Mouse (Mus musculus): ENCODE data around the gene Map2. TPM values are rescaled to one million over a fixed set of nuclear protein-coding genes. Genes with fewer than 3 reads are reported as not detected.

Gene Map2
- polyA plus RNA-seq, 1 experiment from 2014 or later, result 2.2 TPM

DNA sequence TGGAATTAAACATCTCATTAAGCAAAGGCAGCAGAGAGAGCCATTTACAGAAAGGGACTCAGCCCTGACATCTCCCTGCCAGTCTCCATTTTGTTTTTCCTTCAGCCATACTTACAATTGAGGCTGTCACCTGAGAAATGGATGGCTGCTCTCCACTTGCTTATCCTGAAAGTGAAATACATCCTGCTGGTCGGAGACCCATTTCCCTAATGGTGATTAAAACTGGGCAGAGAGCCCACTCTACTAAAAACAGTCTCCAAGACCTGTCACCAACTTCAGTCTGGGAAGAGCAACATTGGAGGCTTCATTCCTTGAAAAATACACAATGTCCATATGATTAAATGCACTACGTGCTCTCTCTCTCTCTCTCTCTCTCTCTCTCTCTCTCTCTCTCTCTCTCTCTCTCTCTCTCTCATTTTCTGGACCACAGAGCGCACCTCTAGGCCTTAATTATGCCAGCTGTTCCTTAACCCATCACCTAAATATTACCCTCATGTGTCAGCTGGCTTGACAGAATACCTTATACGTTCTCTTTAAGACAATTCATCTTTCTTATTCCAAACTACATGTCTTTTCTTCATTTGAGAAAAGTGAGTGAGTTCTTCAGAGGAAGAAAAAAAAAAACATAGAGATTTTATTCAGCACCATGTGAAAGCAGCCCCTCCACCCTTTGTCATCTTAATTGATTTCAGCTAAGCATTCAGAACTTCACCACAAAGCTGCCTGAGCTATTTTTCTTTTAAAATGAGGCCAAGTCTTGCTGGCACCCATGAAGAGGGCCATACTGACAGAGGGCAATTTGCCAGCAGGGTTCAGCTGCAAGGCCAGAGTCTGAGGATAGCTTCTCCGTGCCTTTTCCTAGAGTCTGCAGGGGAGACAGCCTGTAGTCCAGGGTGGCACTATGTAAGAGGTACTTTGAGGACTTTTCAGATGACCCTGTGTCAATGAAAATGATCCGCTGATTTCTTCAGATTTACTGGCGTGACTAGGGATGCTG lies 51.6 kb downstream of the Map2 start:
- H3K27ac ChIP-seq (ENCODE audit: low read length), result no peak overlapping the region
- H3K4me1 ChIP-seq (ENCODE audit: control insufficient read depth, low read depth, low read length), result no peaks in the 10 kb centered on the region
- no peak overlapping the region for H3K4me3 ChIP-seq (ENCODE audit: low read depth, low read length)
- no peaks in the 10 kb centered on the region for H3K9me3 ChIP-seq (replicated peaks; ENCODE audit: control insufficient read depth, low read length)
- ATAC-seq (ENCODE audit: low read depth), result no peak
- no peak overlapping the region for H3K4me2 ChIP-seq (ENCODE audit: low read depth, low read length)
- 57% methylated on average over 7 of the region's 7 CpGs for WGBS (ENCODE audit: insufficient replicate concordance)
- H3K27me3 ChIP-seq (ENCODE audit: control insufficient read depth, insufficient read depth, low read depth, low read length), result no peaks in the 10 kb centered on the region
- H3K36me3 ChIP-seq (ENCODE audit: control insufficient read depth, insufficient read depth), result no peaks in the 10 kb centered on the region
- H3K9ac ChIP-seq (ENCODE audit: low read depth, low read length), result no peak overlapping the region

- Histone ChIP-seq H3K4me3 (ENCODE audit: low read depth, low read length) (no peak overlapping the region), H3K4me2 (ENCODE audit: low read depth, low read length) (no peak overlapping the region), H3K36me3 (ENCODE audit: control insufficient read depth, insufficient read depth) (no peaks in the 10 kb centered on the region), H3K27ac (ENCODE audit: low read length) (no peak overlapping the region), H3K4me1 (ENCODE audit: control insufficient read depth, low read depth, low read length) (no peaks in the 10 kb centered on the region), H3K27me3 (ENCODE audit: control insufficient read depth, insufficient read depth, low read depth, low read length) (no peaks in the 10 kb centered on the region), H3K9me3 (replicated peaks; ENCODE audit: control insufficient read depth, low read length) (no peaks in the 10 kb centered on the region), H3K9ac (ENCODE audit: low read depth, low read length) (no peak overlapping the region)
- WGBS (ENCODE audit: insufficient replicate concordance), result 70% methylated on average over 3 of the region's 3 CpGs
- no peak for ATAC-seq (ENCODE audit: low read depth)
Observed at GRCm38 (mm10) chr1:66228205-66228604, 53.1 kb downstream of the Map2 start.

- Histone ChIP-seq H3K4me2 (ENCODE audit: low read depth, low read length) (no peak overlapping the region), H3K4me3 (ENCODE audit: low read depth, low read length) (no peak overlapping the region), H3K9ac (ENCODE audit: low read depth, low read length) (no peak overlapping the region), H3K9me3 (replicated peaks; ENCODE audit: control insufficient read depth, low read length) (no peaks in the 10 kb centered on the region), H3K27me3 (ENCODE audit: control insufficient read depth, insufficient read depth, low read depth, low read length) (no peaks in the 10 kb centered on the region), H3K4me1 (ENCODE audit: control insufficient read depth, low read depth, low read length) (no peaks in the 10 kb centered on the region), H3K36me3 (ENCODE audit: control insufficient read depth, insufficient read depth) (no peaks in the 10 kb centered on the region), H3K27ac (ENCODE audit: low read length) (no peak overlapping the region)
- no peak for ATAC-seq (ENCODE audit: low read depth)
- WGBS (ENCODE audit: insufficient replicate concordance), result 56% methylated on average over 3 of the region's 3 CpGs
Observed at GRCm38 (mm10) chr1:66230345-66230744, 55.3 kb downstream of the Map2 start.

DNA sequence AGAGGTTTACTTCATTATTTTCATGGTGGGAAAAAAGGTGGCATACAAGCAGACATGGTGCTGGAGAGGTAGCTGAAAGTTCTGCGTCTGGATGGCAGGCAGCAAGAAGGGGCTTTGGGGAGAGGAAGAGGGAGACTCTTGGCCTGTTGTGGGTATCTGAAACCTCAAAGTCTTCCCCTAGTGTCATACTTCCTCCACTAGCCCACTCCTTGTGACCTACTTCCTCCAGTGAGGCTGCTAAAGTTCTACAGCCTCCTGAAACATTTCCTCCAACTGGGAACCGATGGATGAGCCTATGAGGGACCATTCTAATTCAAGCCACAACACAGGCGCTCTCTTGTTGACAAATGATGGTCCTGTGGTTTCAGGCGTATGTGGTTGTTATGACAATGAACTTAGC lies 56.9 kb downstream of the Map2 start:
- Histone ChIP-seq H3K9me3 (replicated peaks; ENCODE audit: control insufficient read depth, low read length) (no peaks in the 10 kb centered on the region), H3K27ac (ENCODE audit: low read length) (no peak overlapping the region), H3K9ac (ENCODE audit: low read depth, low read length) (no peak overlapping the region), H3K4me3 (ENCODE audit: low read depth, low read length) (no peak overlapping the region), H3K4me1 (ENCODE audit: control insufficient read depth, low read depth, low read length) (no peaks in the 10 kb centered on the region), H3K27me3 (ENCODE audit: control insufficient read depth, insufficient read depth, low read depth, low read length) (no peaks in the 10 kb centered on the region), H3K4me2 (ENCODE audit: low read depth, low read length) (no peak overlapping the region), H3K36me3 (ENCODE audit: control insufficient read depth, insufficient read depth) (no peaks in the 10 kb centered on the region)
- WGBS (ENCODE audit: insufficient replicate concordance), result 41% methylated on average over 4 of the region's 4 CpGs
- ATAC-seq (ENCODE audit: low read depth), result no peak

DNA sequence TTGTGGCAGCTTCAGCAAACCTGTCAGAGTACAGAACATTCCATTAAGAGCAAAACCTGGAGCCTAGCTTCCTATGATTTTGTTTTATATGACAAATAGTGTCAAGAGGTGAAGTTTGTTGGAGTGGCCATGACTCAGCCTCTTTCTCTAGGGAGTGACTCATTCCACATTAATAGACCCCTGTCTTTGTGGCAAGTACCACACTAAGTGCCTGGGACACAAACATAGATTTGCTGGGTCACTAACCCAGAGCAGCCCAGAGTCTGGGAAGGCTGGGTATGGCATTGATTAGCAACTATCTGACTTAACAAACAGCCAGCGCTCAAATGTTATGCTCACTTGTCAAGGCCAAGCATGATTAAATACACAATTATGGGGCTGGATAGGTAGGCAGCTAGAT lies 69.8 kb downstream of the Map2 start:
- WGBS (ENCODE audit: insufficient replicate concordance), result 64% methylated on average over 1 of the region's 1 CpGs
- no peaks in the 10 kb centered on the region for H3K9me3 ChIP-seq (replicated peaks; ENCODE audit: control insufficient read depth, low read length)
- no peak overlapping the region for H3K4me3 ChIP-seq (ENCODE audit: low read depth, low read length)
- no peaks in the 10 kb centered on the region for H3K36me3 ChIP-seq (ENCODE audit: control insufficient read depth, insufficient read depth)
- no peaks in the 10 kb centered on the region for H3K27me3 ChIP-seq (ENCODE audit: control insufficient read depth, insufficient read depth, low read depth, low read length)
- no peaks in the 10 kb centered on the region for H3K4me1 ChIP-seq (ENCODE audit: control insufficient read depth, low read depth, low read length)
- no peak overlapping the region for H3K9ac ChIP-seq (ENCODE audit: low read depth, low read length)
- ATAC-seq (ENCODE audit: low read depth), result no peak
- no peak overlapping the region for H3K4me2 ChIP-seq (ENCODE audit: low read depth, low read length)
- no peak overlapping the region for H3K27ac ChIP-seq (ENCODE audit: low read length)

- peak overlapping the region; percentile 74 for H3K27ac ChIP-seq (ENCODE audit: low read length)
- 0 out of 2 replicates have a peak overlapping the region, but pooled peaks have one; percentile 24 for H3K4me2 ChIP-seq (ENCODE audit: low read depth, low read length)
- H3K4me1 ChIP-seq (ENCODE audit: control insufficient read depth, low read depth, low read length), result no peaks in the 10 kb centered on the region
- H3K9me3 ChIP-seq (replicated peaks; ENCODE audit: control insufficient read depth, low read length), result no peaks in the 10 kb centered on the region
- no peak overlapping the region for H3K9ac ChIP-seq (ENCODE audit: low read depth, low read length)
- H3K36me3 ChIP-seq (ENCODE audit: control insufficient read depth, insufficient read depth), result no peaks in the 10 kb centered on the region
- no peak for ATAC-seq (ENCODE audit: low read depth)
- H3K27me3 ChIP-seq (ENCODE audit: control insufficient read depth, insufficient read depth, low read depth, low read length), result no peaks in the 10 kb centered on the region
- WGBS (ENCODE audit: insufficient replicate concordance), result 35% methylated on average over 4 of the region's 4 CpGs
- no peak overlapping the region for H3K4me3 ChIP-seq (ENCODE audit: low read depth, low read length)
Observed at GRCm38 (mm10) chr1:66251649-66252332, 76.7 kb downstream of the Map2 start.

DNA sequence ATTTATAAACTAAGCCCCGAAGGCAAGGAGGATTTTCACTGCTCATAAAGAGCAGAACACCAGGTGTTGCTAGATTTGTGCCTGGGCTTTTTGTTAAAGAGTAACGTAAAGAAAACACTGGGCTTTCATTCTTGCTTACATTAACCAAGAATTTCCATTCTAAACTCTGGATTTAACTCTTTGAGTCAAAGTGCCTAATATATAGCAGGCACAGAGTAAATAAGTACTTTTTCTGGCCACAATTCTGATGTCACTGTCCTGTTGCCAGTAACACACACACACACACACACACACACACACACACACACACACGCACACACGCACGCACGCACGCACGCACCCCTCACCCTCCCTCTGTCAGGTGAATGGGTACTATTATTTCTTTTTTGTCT lies 77.3 kb downstream of the Map2 start:
- H3K4me1 ChIP-seq (ENCODE audit: control insufficient read depth, low read depth, low read length), result no peaks in the 10 kb centered on the region
- ATAC-seq (ENCODE audit: low read depth), result peak; percentile 61
- no peaks in the 10 kb centered on the region for H3K9me3 ChIP-seq (replicated peaks; ENCODE audit: control insufficient read depth, low read length)
- no peaks in the 10 kb centered on the region for H3K36me3 ChIP-seq (ENCODE audit: control insufficient read depth, insufficient read depth)
- no peak overlapping the region for H3K9ac ChIP-seq (ENCODE audit: low read depth, low read length)
- 0 out of 2 replicates have a peak overlapping the region, but pooled peaks have one; percentile 24 for H3K4me2 ChIP-seq (ENCODE audit: low read depth, low read length)
- 76% methylated on average over 8 of the region's 8 CpGs for WGBS (ENCODE audit: insufficient replicate concordance)
- H3K27me3 ChIP-seq (ENCODE audit: control insufficient read depth, insufficient read depth, low read depth, low read length), result no peaks in the 10 kb centered on the region
- peak overlapping the region; percentile 74 for H3K27ac ChIP-seq (ENCODE audit: low read length)
- H3K4me3 ChIP-seq (ENCODE audit: low read depth, low read length), result no peak overlapping the region

GRCm38 (mm10) chr1:66263220-66263619 lies 88.1 kb downstream of the Map2 start:
- Histone ChIP-seq H3K4me2 (ENCODE audit: low read depth, low read length) (no peak overlapping the region), H3K27ac (ENCODE audit: low read length) (no peak overlapping the region), H3K4me1 (ENCODE audit: control insufficient read depth, low read depth, low read length) (no peaks in the 10 kb centered on the region), H3K36me3 (ENCODE audit: control insufficient read depth, insufficient read depth) (no peaks in the 10 kb centered on the region), H3K9ac (ENCODE audit: low read depth, low read length) (no peak overlapping the region), H3K27me3 (ENCODE audit: control insufficient read depth, insufficient read depth, low read depth, low read length) (no peaks in the 10 kb centered on the region), H3K9me3 (replicated peaks; ENCODE audit: control insufficient read depth, low read length) (no peaks in the 10 kb centered on the region), H3K4me3 (ENCODE audit: low read depth, low read length) (no peak overlapping the region)
- no peak for ATAC-seq (ENCODE audit: low read depth)
- WGBS (ENCODE audit: insufficient replicate concordance), result 59% methylated on average over 3 of the region's 3 CpGs
